Mouse (Mus musculus) intestine, embryonic 16.5 days (tissue): ENCODE measurements around the gene Ttc9c. TPM values are rescaled to one million over a fixed set of nuclear protein-coding genes. Genes with fewer than 3 reads are reported as not detected.
A peak's percentile ranks its signal among the peaks of the same experiment; 100 is the strongest.

ENCODE experiments used
- ATAC-seq: fragments of 200-750 bp; cut with Nextera tagmentation; 2 replicates; pipeline ENCODE4 v1.8.0; 2017; ENCODE audit warnings: moderate TSS enrichment, moderate library complexity
- H3K27ac ChIP-seq: fragments of 300-500 bp; sonication (generic); 2 replicates; pipeline ENCODE4 v1.5.1; 2014; ENCODE audit warnings: mild to moderate bottlenecking, low read length
- H3K27me3 ChIP-seq: fragments of 300-500 bp; sonication (generic); replicated peaks from 2 replicates; pipeline ENCODE4 v1.6.1; 2014; ENCODE audit warnings: low read length, control low read depth, mixed read lengths; ENCODE audit not compliant: control insufficient read depth, insufficient read depth
- H3K36me3 ChIP-seq: fragments of 300-500 bp; sonication (generic); 2 replicates; pipeline ENCODE4 v1.6.1; 2014; ENCODE audit warnings: low read length, control low read depth; ENCODE audit not compliant: control insufficient read depth, insufficient read depth
- H3K4me1 ChIP-seq: fragments of 300-500 bp; sonication (generic); 2 replicates; pipeline ENCODE4 v1.6.1; 2014; ENCODE audit warnings: low read length, control low read depth, mixed read lengths; ENCODE audit not compliant: control insufficient read depth, insufficient read depth
- H3K4me2 ChIP-seq: fragments of 300-500 bp; sonication (generic); 2 replicates; pipeline ENCODE4 v1.6.1; 2014; ENCODE audit warnings: low read depth, low read length, control low read depth
- H3K4me3 ChIP-seq: fragments of 300-500 bp; sonication (generic); 2 replicates; pipeline ENCODE4 v1.5.1; 2014; ENCODE audit warnings: mild to moderate bottlenecking, low read length
- H3K9ac ChIP-seq: fragments of 300-500 bp; sonication (generic); 2 replicates; pipeline ENCODE4 v1.6.1; 2014; ENCODE audit warnings: low read depth, low read length
- H3K9me3 ChIP-seq: fragments of 300-500 bp; sonication (generic); 2 replicates; pipeline ENCODE4 v1.6.1; 2016; ENCODE audit warnings: low read length, control low read depth; ENCODE audit not compliant: control insufficient read depth
- WGBS: fragments of 180-500 bp; shearing (Covaris S2); extraction: QIAGEN DNeasy Blood & Tissue Kit; methylation state at CpG from one replicate; pipeline ENCODE4 v1.1.7; 2014; 5-methylcytosine and 5-hydroxymethylcytosine counted together
- polyA plus RNA-seq: library from polyadenylated mRNA; unstranded; fragments of >200 nt; fragmentation: Nextera tagmentation; extraction: Ambion mirVana; gene quantifications from 2 replicates; pipeline ENCODE4 v1.2.1, GENCODE M21; 2015

Gene Ttc9c
- polyA plus RNA-seq, 1 experiment from 2014 or later = 44.0 TPM

DNA sequence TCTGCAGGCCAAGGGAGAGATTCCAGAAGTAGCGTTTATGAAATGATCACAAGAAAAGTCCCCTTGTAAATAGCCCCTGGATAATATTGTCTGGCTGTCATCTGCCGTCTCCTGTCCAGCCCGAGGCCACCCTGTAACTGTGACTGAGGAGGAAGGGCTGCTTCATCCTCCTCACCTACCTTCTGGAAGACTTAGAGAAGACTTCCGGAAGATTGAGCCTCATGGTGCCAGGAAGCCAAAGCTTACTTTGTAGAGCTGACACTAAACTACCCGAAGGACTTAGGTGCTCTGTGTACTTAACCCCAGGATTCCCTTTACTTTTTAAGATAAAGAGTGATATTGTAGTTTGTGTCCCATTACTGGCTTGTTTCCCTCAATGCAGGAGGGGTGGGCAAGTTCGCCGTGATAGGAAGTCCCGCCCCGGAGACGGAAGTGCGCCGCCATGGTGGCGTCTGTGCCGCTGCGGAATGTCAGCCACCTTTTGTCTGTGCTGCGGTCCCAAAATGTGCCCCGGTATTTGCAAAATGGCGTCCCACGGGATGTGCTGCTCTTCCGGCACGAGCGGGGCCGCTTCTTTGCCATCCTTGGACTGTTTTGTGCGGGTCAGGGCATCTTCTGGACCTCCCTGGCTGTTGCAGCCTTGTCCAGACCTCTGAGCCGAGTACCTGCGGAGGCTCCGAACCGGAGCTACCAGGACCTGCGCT lies 48.4 kb downstream of the Ttc9c start, which contains the start of gene Tmem223:
TSS of gene Tmem223 (plus strand) at position 430 of the 704 bp plus-strand sequence.
- H3K27me3 ChIP-seq = no peaks in the 10 kb centered on the region
- H3K27ac ChIP-seq = peak within 1 kb of the TSS; percentile 89
- peak within 1 kb of the TSS; percentile 85 for H3K4me3 ChIP-seq
- peaks cover 20% of the 10 kb centered on the region for H3K4me1 ChIP-seq
- 12% methylated on average over 29 of the region's 29 CpGs for WGBS
- peaks cover 20% of the 10 kb centered on the region for H3K36me3 ChIP-seq
- H3K9ac ChIP-seq = peak within 1 kb of the TSS; percentile 97
- H3K4me2 ChIP-seq = peak within 1 kb of the TSS; percentile 77
- no peaks in the 10 kb centered on the region for H3K9me3 ChIP-seq
- ATAC-seq = peak; percentile 51

- 94% methylated on average over 9 of the region's 9 CpGs for WGBS
- H3K36me3 ChIP-seq = peaks cover 37% of the 10 kb centered on the region
- no peak for ATAC-seq
- H3K27me3 ChIP-seq = no peaks in the 10 kb centered on the region
- H3K27ac ChIP-seq = no peak overlapping the region
- no peak overlapping the region for H3K9ac ChIP-seq
- no peaks in the 10 kb centered on the region for H3K4me1 ChIP-seq
- H3K4me3 ChIP-seq = no peak overlapping the region
- H3K4me2 ChIP-seq = no peak overlapping the region
- H3K9me3 ChIP-seq = no peaks in the 10 kb centered on the region
These were observed 53.6 kb downstream of the Ttc9c start for GRCm38 (mm10) chr19:8765562-8765961.

- no peak for ATAC-seq
These were observed 55.9 kb downstream of the Ttc9c start for GRCm38 (mm10) chr19:8763276-8763675.

DNA sequence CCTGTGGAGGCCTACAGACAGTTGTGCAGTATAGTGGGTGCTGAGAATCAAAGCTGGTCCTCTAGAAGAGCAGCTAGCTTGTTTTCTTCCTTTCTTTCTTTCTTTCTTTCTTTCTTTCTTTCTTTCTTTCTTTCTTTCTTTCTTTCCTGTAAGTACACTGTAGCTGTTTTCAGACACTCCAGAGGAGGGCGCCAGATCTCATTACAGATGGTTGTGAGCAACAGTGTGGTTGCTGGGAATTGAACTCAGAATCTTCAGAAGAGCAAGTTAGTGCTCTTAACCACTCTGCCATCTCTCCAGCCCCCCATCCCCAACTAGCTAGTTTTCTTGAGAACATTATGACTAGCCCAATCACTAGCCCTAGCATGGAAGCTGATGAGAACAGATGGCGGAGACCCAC lies 58.4 kb downstream of the Ttc9c start:
- 91% methylated on average over 2 of the region's 2 CpGs for WGBS
- Histone ChIP-seq H3K4me1 (peaks cover 15% of the 10 kb centered on the region), H3K36me3 (peaks cover 22% of the 10 kb centered on the region)

More at GRCm38 (mm10) chr19:8763276-8763675, 55.9 kb downstream of the Ttc9c start:
- Histone ChIP-seq H3K9me3 (no peaks in the 10 kb centered on the region), H3K9ac (no peak overlapping the region), H3K36me3 (peaks cover 37% of the 10 kb centered on the region), H3K4me1 (peaks cover 8% of the 10 kb centered on the region), H3K4me2 (no peak overlapping the region), H3K4me3 (no peak overlapping the region), H3K27me3 (no peaks in the 10 kb centered on the region), H3K27ac (no peak overlapping the region)
- WGBS = 92% methylated on average over 4 of the region's 4 CpGs

More for the DNA sequence above, 58.4 kb downstream of the Ttc9c start:
- H3K4me2 ChIP-seq = no peak overlapping the region
- no peak overlapping the region for H3K4me3 ChIP-seq
- H3K9ac ChIP-seq = no peak overlapping the region
- H3K27ac ChIP-seq = no peak overlapping the region
- H3K27me3 ChIP-seq = no peaks in the 10 kb centered on the region
- ATAC-seq = no peak
- no peaks in the 10 kb centered on the region for H3K9me3 ChIP-seq

Other genes starting within 250 kb of the Ttc9c start
- 0.04 and 0.05 TPM in 2 replicates for gene Slc22a8, start 228.1 kb downstream of the Ttc9c start, polyA plus RNA-seq
- not detected in 2 replicates for gene Slc22a6, start 201.3 kb downstream of the Ttc9c start, polyA plus RNA-seq
- 1.2 TPM in 2 replicates for gene Chrm1, start 155.5 kb downstream of the Ttc9c start, polyA plus RNA-seq
- gene Slc3a2, start 96.0 kb downstream of the Ttc9c start, polyA plus RNA-seq = 211 and 225 TPM in 2 replicates
- 78.1 and 88.7 TPM in 2 replicates for gene Wdr74, start 83.5 kb downstream of the Ttc9c start, polyA plus RNA-seq
- 0.91 and 1.6 TPM in 2 replicates for gene 1700092M07Rik, start 78.6 kb downstream of the Ttc9c start, polyA plus RNA-seq
- 120 and 124 TPM in 2 replicates for gene Stx5a, start 77.9 kb downstream of the Ttc9c start, polyA plus RNA-seq
- gene Nxf1, start 62.3 kb downstream of the Ttc9c start, polyA plus RNA-seq = 133 and 137 TPM in 2 replicates
- 161 and 164 TPM in 2 replicates for gene Tmem223, start 48.3 kb downstream of the Ttc9c start, polyA plus RNA-seq
- 110 and 120 TPM in 2 replicates for gene Tmem179b, start 44.9 kb downstream of the Ttc9c start, polyA plus RNA-seq
- 24.0 and 25.0 TPM in 2 replicates for gene Taf6l, start 32.9 kb downstream of the Ttc9c start, polyA plus RNA-seq
- 130 and 138 TPM in 2 replicates for gene Polr2g, start 20.8 kb downstream of the Ttc9c start, polyA plus RNA-seq
- 3.6 and 4.1 TPM in 2 replicates for gene Zbtb3, start 16.8 kb downstream of the Ttc9c start, polyA plus RNA-seq
- gene Hnrnpul2, start 677 bp upstream of the Ttc9c start, polyA plus RNA-seq = 3.7 and 4.3 TPM in 2 replicates
- gene AC129217.1, start 10.4 kb upstream of the Ttc9c start, polyA plus RNA-seq = not detected in 2 replicates
- gene Bscl2, start 18.1 kb upstream of the Ttc9c start, polyA plus RNA-seq = 48.5 and 49.7 TPM in 2 replicates
- gene Gng3, start 19.9 kb upstream of the Ttc9c start, polyA plus RNA-seq = 13.3 and 14.3 TPM in 2 replicates
- gene Lrrn4cl, start 31.4 kb upstream of the Ttc9c start, polyA plus RNA-seq = 1.6 and 1.7 TPM in 2 replicates
- gene Ubxn1, start 52.2 kb upstream of the Ttc9c start, polyA plus RNA-seq = 158 and 170 TPM in 2 replicates
- 60.7 and 61.2 TPM in 2 replicates for gene Uqcc3, start 61.6 kb upstream of the Ttc9c start, polyA plus RNA-seq
- gene Lbhd1, start 64.4 kb upstream of the Ttc9c start, polyA plus RNA-seq = 60.7 and 74.8 TPM in 2 replicates
- gene Gm49403, start 64.6 kb upstream of the Ttc9c start, polyA plus RNA-seq = not detected in 2 replicates
- gene 1810009A15Rik, start 69.5 kb upstream of the Ttc9c start, polyA plus RNA-seq = 79.5 and 89.2 TPM in 2 replicates
- gene Gm49416, start 69.6 kb upstream of the Ttc9c start, polyA plus RNA-seq = not detected in 2 replicates
- 39.2 and 40.9 TPM in 2 replicates for gene Ints5, start 73.7 kb upstream of the Ttc9c start, polyA plus RNA-seq
- gene Ganab, start 78.7 kb upstream of the Ttc9c start, polyA plus RNA-seq = 95.7 and 100 TPM in 2 replicates
- 44.0 and 45.4 TPM in 2 replicates for gene B3gat3, start 101.0 kb upstream of the Ttc9c start, polyA plus RNA-seq
- gene Rom1, start 110.0 kb upstream of the Ttc9c start, polyA plus RNA-seq = 3.1 and 3.3 TPM in 2 replicates
- gene Eml3, start 110.2 kb upstream of the Ttc9c start, polyA plus RNA-seq = 22.6 and 23.5 TPM in 2 replicates
- 119 and 130 TPM in 2 replicates for gene Mta2, start 122.5 kb upstream of the Ttc9c start, polyA plus RNA-seq
- gene Tut1, start 134.5 kb upstream of the Ttc9c start, polyA plus RNA-seq = 30.1 and 31.7 TPM in 2 replicates
- 392 and 445 TPM in 2 replicates for gene Eef1g, start 147.7 kb upstream of the Ttc9c start, polyA plus RNA-seq
- gene Ahnak, start 170.0 kb upstream of the Ttc9c start, polyA plus RNA-seq = 16.5 and 20.8 TPM in 2 replicates